Mouse (Mus musculus) limb, embryonic 11.5 days (tissue): ENCODE data around the gene Aff2. TPM values are rescaled to one million over a fixed set of nuclear protein-coding genes. Genes with fewer than 3 reads are reported as not detected.

ENCODE experiments used
- ATAC-seq: fragments of 200-750 bp; cut with Nextera tagmentation; 2 replicates; pipeline ENCODE4 v1.8.0; 2017; ENCODE audit warnings: low read depth; ENCODE audit not compliant: insufficient number of reproducible peaks, low FRiP score, low TSS enrichment
- DNase-seq: peaks from one replicate; pipeline ENCODE4 v3.0.0-alpha.2; 2015; ENCODE audit warnings: low spot score
- H3K27ac ChIP-seq: fragments of 300-500 bp; sonication (generic); replicated peaks from 2 replicates; pipeline ENCODE4 v1.5.1; 2014; ENCODE audit warnings: low read depth, mild to moderate bottlenecking, low read length
- H3K27me3 ChIP-seq: fragments of 300-500 bp; sonication (generic); 2 replicates; pipeline ENCODE4 v1.6.1; 2014; ENCODE audit warnings: mild to moderate bottlenecking, low read length, mixed read lengths; ENCODE audit not compliant: control insufficient read depth, insufficient read depth
- H3K36me3 ChIP-seq: fragments of 300-500 bp; sonication (generic); 2 replicates; pipeline ENCODE4 v1.6.1; 2014; ENCODE audit warnings: mild to moderate bottlenecking, low read length, moderate library complexity, mixed read lengths; ENCODE audit not compliant: control insufficient read depth, insufficient read depth
- H3K4me1 ChIP-seq: fragments of 300-500 bp; sonication (generic); 2 replicates; pipeline ENCODE4 v1.6.1; 2014; ENCODE audit warnings: low read length, mixed read lengths; ENCODE audit not compliant: control insufficient read depth, insufficient read depth
- H3K4me2 ChIP-seq: fragments of 300-500 bp; sonication (generic); 2 replicates; pipeline ENCODE4 v1.6.1; 2014; ENCODE audit warnings: low read depth, mild to moderate bottlenecking, moderate library complexity; ENCODE audit not compliant: severe bottlenecking
- H3K4me3 ChIP-seq: fragments of 300-500 bp; sonication (generic); 2 replicates; pipeline ENCODE4 v1.5.1; 2014; ENCODE audit warnings: low read depth, low read length
- H3K9ac ChIP-seq: fragments of 300-500 bp; sonication (generic); 2 replicates; pipeline ENCODE4 v1.6.1; 2014; ENCODE audit warnings: mild to moderate bottlenecking, low read length
- H3K9me3 ChIP-seq: fragments of 300-500 bp; sonication (generic); 2 replicates; pipeline ENCODE4 v1.6.1; 2016; ENCODE audit warnings: low read length; ENCODE audit not compliant: control insufficient read depth
- WGBS: fragments of 180-500 bp; shearing (Covaris S2); extraction: QIAGEN DNeasy Blood & Tissue Kit; methylation state at CpG from one replicate; pipeline ENCODE4 v1.1.7; 2014; 5-methylcytosine and 5-hydroxymethylcytosine counted together
- polyA plus RNA-seq: library from polyadenylated mRNA; unstranded; fragments of >200 nt; fragmentation: Nextera tagmentation; extraction: Ambion mirVana; gene quantifications from 2 replicates; pipeline ENCODE4 v1.2.1, GENCODE M21; 2014

The Aff2 gene
- polyA plus RNA-seq, 1 experiment from 2014 or later, result 30.0 TPM

- Histone ChIP-seq H3K9me3 (no peaks in the 10 kb centered on the region), H3K27ac (no peak overlapping the region), H3K4me3 (no peak overlapping the region), H3K9ac (no peak overlapping the region), H3K36me3 (no peaks in the 10 kb centered on the region), H3K4me1 (no peaks in the 10 kb centered on the region), H3K4me2 (no peak overlapping the region), H3K27me3 (no peaks in the 10 kb centered on the region)
- no peak for ATAC-seq
- DNase-seq, result peak; percentile 20
Measured at GRCm38 (mm10) chrX:69608793-69609192, 248.7 kb downstream of the Aff2 start.

- H3K4me2 ChIP-seq, result no peak overlapping the region
- no peaks in the 10 kb centered on the region for H3K27me3 ChIP-seq
- H3K36me3 ChIP-seq, result no peaks in the 10 kb centered on the region
- no peaks in the 10 kb centered on the region for H3K9me3 ChIP-seq
- no peak overlapping the region for H3K27ac ChIP-seq
- no peak for DNase-seq
- no peaks in the 10 kb centered on the region for H3K4me1 ChIP-seq
- no peak overlapping the region for H3K9ac ChIP-seq
- WGBS, result 86% methylated on average over 2 of the region's 2 CpGs
- ATAC-seq, result no peak
- no peak overlapping the region for H3K4me3 ChIP-seq
Measured at GRCm38 (mm10) chrX:69663038-69663437, 302.9 kb downstream of the Aff2 start.

- H3K36me3 ChIP-seq, result no peaks in the 10 kb centered on the region
- H3K27me3 ChIP-seq, result no peaks in the 10 kb centered on the region
- no peak overlapping the region for H3K27ac ChIP-seq
- H3K9ac ChIP-seq, result no peak overlapping the region
- no peak overlapping the region for H3K4me2 ChIP-seq
- 77% methylated on average over 3 of the region's 3 CpGs for WGBS
- no peak for ATAC-seq
- no peaks in the 10 kb centered on the region for H3K4me1 ChIP-seq
- no peak for DNase-seq
- H3K9me3 ChIP-seq, result no peaks in the 10 kb centered on the region
- no peak overlapping the region for H3K4me3 ChIP-seq
Measured at GRCm38 (mm10) chrX:69666145-69666677, 306.1 kb downstream of the Aff2 start.

GRCm38 (mm10) chrX:69675691-69676090 lies 315.6 kb downstream of the Aff2 start:
- Histone ChIP-seq H3K4me3 (no peak overlapping the region), H3K4me1 (no peaks in the 10 kb centered on the region), H3K4me2 (no peak overlapping the region), H3K9ac (no peak overlapping the region), H3K27me3 (no peaks in the 10 kb centered on the region), H3K9me3 (no peaks in the 10 kb centered on the region), H3K27ac (no peak overlapping the region), H3K36me3 (no peaks in the 10 kb centered on the region)
- DNase-seq (no peak), ATAC-seq (no peak)
- WGBS, result 100% methylated on average over 1 of the region's 1 CpGs

- H3K9me3 ChIP-seq, result no peaks in the 10 kb centered on the region
- DNase-seq, result peak; percentile 21
- 54% methylated on average over 4 of the region's 4 CpGs for WGBS
- no peaks in the 10 kb centered on the region for H3K36me3 ChIP-seq
- ATAC-seq, result no peak
- H3K27ac ChIP-seq, result no peak overlapping the region
- H3K4me3 ChIP-seq, result no peak overlapping the region
- no peaks in the 10 kb centered on the region for H3K27me3 ChIP-seq
- no peak overlapping the region for H3K4me2 ChIP-seq
- no peak overlapping the region for H3K9ac ChIP-seq
- no peaks in the 10 kb centered on the region for H3K4me1 ChIP-seq
Measured at GRCm38 (mm10) chrX:69698840-69699239, 338.7 kb downstream of the Aff2 start.

- no peak for ATAC-seq
- Histone ChIP-seq H3K4me1 (no peaks in the 10 kb centered on the region), H3K36me3 (no peaks in the 10 kb centered on the region), H3K9ac (no peak overlapping the region), H3K4me3 (no peak overlapping the region), H3K27me3 (no peaks in the 10 kb centered on the region), H3K4me2 (no peak overlapping the region), H3K27ac (no peak overlapping the region), H3K9me3 (no peaks in the 10 kb centered on the region)
- DNase-seq, result no peak
- 47% methylated on average over 3 of the region's 3 CpGs for WGBS
Measured at GRCm38 (mm10) chrX:69738972-69739371, 378.9 kb downstream of the Aff2 start.

- ATAC-seq (no peak), DNase-seq (no peak)
- H3K27me3 ChIP-seq, result no peaks in the 10 kb centered on the region
- no peak overlapping the region for H3K4me2 ChIP-seq
- H3K9me3 ChIP-seq, result no peaks in the 10 kb centered on the region
- no peak overlapping the region for H3K4me3 ChIP-seq
- no peak overlapping the region for H3K27ac ChIP-seq
- H3K36me3 ChIP-seq, result no peaks in the 10 kb centered on the region
- H3K9ac ChIP-seq, result no peak overlapping the region
- 68% methylated on average over 3 of the region's 3 CpGs for WGBS
- H3K4me1 ChIP-seq, result no peaks in the 10 kb centered on the region
Measured at GRCm38 (mm10) chrX:69744962-69745597, 385.0 kb downstream of the Aff2 start.

- no peak overlapping the region for H3K27ac ChIP-seq
- H3K4me1 ChIP-seq, result no peaks in the 10 kb centered on the region
- ATAC-seq (no peak), DNase-seq (no peak)
- H3K9ac ChIP-seq, result no peak overlapping the region
- no peak overlapping the region for H3K4me2 ChIP-seq
- H3K4me3 ChIP-seq, result no peak overlapping the region
- WGBS, result 85% methylated on average over 2 of the region's 2 CpGs
- H3K9me3 ChIP-seq, result no peaks in the 10 kb centered on the region
- no peaks in the 10 kb centered on the region for H3K27me3 ChIP-seq
- no peaks in the 10 kb centered on the region for H3K36me3 ChIP-seq
Measured at GRCm38 (mm10) chrX:69801890-69802439, 441.9 kb downstream of the Aff2 start.

GRCm38 (mm10) chrX:69802481-69802880 lies 442.4 kb downstream of the Aff2 start:
- Histone ChIP-seq H3K4me2 (no peak overlapping the region), H3K36me3 (no peaks in the 10 kb centered on the region), H3K9ac (no peak overlapping the region), H3K4me1 (no peaks in the 10 kb centered on the region), H3K27ac (no peak overlapping the region), H3K9me3 (no peaks in the 10 kb centered on the region), H3K4me3 (no peak overlapping the region), H3K27me3 (no peaks in the 10 kb centered on the region)
- DNase-seq (no peak), ATAC-seq (no peak)
- WGBS, result 82% methylated on average over 3 of the region's 3 CpGs
